In genomic region chr9:63258768-63259167, GRCm38 (mm10) we compare ENCODE assay signal across 12 mouse cellular contexts.
DNase-seq lines count a peak whose midpoint lies in the region; ATAC-seq and TF ChIP-seq lines count a peak whose summit lies in the region.
"Had no signal": no experiment of that assay in that cellular context is flagged by ENCODE, and none has a peak within 500 bp of the region (broad histone marks: within the 10 kb centered on the region; RNA-seq: fewer than 3 reads in every experiment).

No protein-coding gene starts in this region.

- H3K9me3 ChIP-seq in embryonic facial prominence, embryonic 14.5 days (ENCODE audit: control insufficient read depth, low read length), result no peaks in the 10 kb centered on the region
- H3K9me3 ChIP-seq in embryonic facial prominence, embryonic 10.5 days, result no peaks in the 10 kb centered on the region
- H3K9me3 ChIP-seq: embryonic facial prominence, embryonic 15.5 days; intestine, embryonic 15.5 days; limb, embryonic 12.5 days; neural tube, embryonic 12.5 days had no signal

- 31% methylated on average over 3 of the region's 3 CpGs for WGBS in embryonic facial prominence, embryonic 14.5 days
- WGBS in embryonic facial prominence, embryonic 10.5 days, result 81% methylated on average over 3 of the region's 3 CpGs

- no peak for TF ChIP-seq CTCF in left cerebral cortex, adult 2 months (IDR thresholded peaks at IDR 0.05)

- no peak overlapping the region for H3K9ac ChIP-seq in embryonic facial prominence, embryonic 14.5 days (ENCODE audit: low read depth, low read length)
- H3K9ac ChIP-seq: embryonic facial prominence, embryonic 15.5 days; intestine, embryonic 15.5 days; limb, embryonic 12.5 days; neural tube, embryonic 12.5 days had no signal

- H3K27me3 ChIP-seq in embryonic facial prominence, embryonic 14.5 days (replicated peaks; ENCODE audit: control insufficient read depth, insufficient read depth, low read length), result no peaks in the 10 kb centered on the region
- no peaks in the 10 kb centered on the region for H3K27me3 ChIP-seq in embryonic facial prominence, embryonic 10.5 days (replicated peaks; ENCODE audit: low read depth, poor library complexity, severe bottlenecking)
- H3K27me3 ChIP-seq: embryonic facial prominence, embryonic 15.5 days; intestine, embryonic 15.5 days; limb, embryonic 12.5 days; neural tube, embryonic 12.5 days had no signal

- H3K4me3 ChIP-seq in embryonic facial prominence, embryonic 14.5 days (ENCODE audit: low read depth, low read length), result no peak overlapping the region
- H3K4me3 ChIP-seq in embryonic facial prominence, embryonic 10.5 days, result no peak overlapping the region
- H3K4me3 ChIP-seq in left cerebral cortex, adult 2 months, result no peak overlapping the region
- H3K4me3 ChIP-seq: embryonic facial prominence, embryonic 15.5 days; intestine, embryonic 15.5 days; limb, embryonic 12.5 days; neural tube, embryonic 12.5 days had no signal

- H3K4me1 ChIP-seq in embryonic facial prominence, embryonic 14.5 days (ENCODE audit: control insufficient read depth, insufficient read depth, low read length), result peaks cover 17% of the 10 kb centered on the region; the same call in 1 of the 2 replicates
- H3K4me1 ChIP-seq in embryonic facial prominence, embryonic 10.5 days, result peaks cover 6% of the 10 kb centered on the region
- H3K4me1 ChIP-seq: intestine, embryonic 15.5 days; limb, embryonic 12.5 days had no signal

- intact Hi-C loops in left cerebral cortex, adult 2 months (cut with DNase I), result no loop called here

- DNase-seq in embryonic facial prominence, embryonic 14.5 days (ENCODE audit: low spot score), result peak; percentile 79
- DNase-seq in embryonic facial prominence, embryonic 10.5 days (ENCODE audit: low spot score), result no peak
- DNase-seq in left cerebral cortex, adult 18-20 months (ENCODE audit: low spot score in 2 of 2), result peak; percentile 24 to 29
- DNase-seq in left cerebral cortex, adult 2 months (ENCODE audit: extremely low spot score in 1 of 2, low spot score in 2 of 2), result no peak
- DNase-seq in cerebellum, adult 18-20 months, result peak; percentile 62 to 68
- peak; percentile 25 for DNase-seq in heart, postnatal 4 days
- DNase-seq in thymus, postnatal 36 days, result no peak
- DNase-seq in urinary bladder, adult 18-20 months (ENCODE audit: low spot score in 2 of 2), result no peak

- no peak overlapping the region for H3K27ac ChIP-seq in embryonic facial prominence, embryonic 14.5 days (replicated peaks; ENCODE audit: low read depth, low read length)
- no peak overlapping the region for H3K27ac ChIP-seq in embryonic facial prominence, embryonic 10.5 days (replicated peaks)
- no peak overlapping the region for H3K27ac ChIP-seq in left cerebral cortex, adult 2 months
- H3K27ac ChIP-seq: intestine, embryonic 15.5 days; limb, embryonic 12.5 days; neural tube, embryonic 12.5 days had no signal

- H3K4me2 ChIP-seq in embryonic facial prominence, embryonic 14.5 days (ENCODE audit: low read depth, low read length), result no peak overlapping the region
- H3K4me2 ChIP-seq: embryonic facial prominence, embryonic 15.5 days; intestine, embryonic 15.5 days; limb, embryonic 12.5 days; neural tube, embryonic 12.5 days had no signal

- peaks cover 30% of the 10 kb centered on the region for H3K36me3 ChIP-seq in embryonic facial prominence, embryonic 14.5 days (ENCODE audit: control insufficient read depth, insufficient read depth, low read length)
- peaks cover 44% of the 10 kb centered on the region for H3K36me3 ChIP-seq in embryonic facial prominence, embryonic 10.5 days (replicated peaks)

- peak; percentile 53; the same call in 1 of the 2 replicates for ATAC-seq in embryonic facial prominence, embryonic 14.5 days (ENCODE audit: low read depth)
- ATAC-seq: intestine, embryonic 15.5 days had no signal

Comparison
In these comparisons a context has a peak if more than half of its experiments do, and no peak if none do; other contexts are left out.
1. DNase-seq: peak in embryonic facial prominence, embryonic 14.5 days (single experiment), left cerebral cortex, adult 18-20 months (2 of 2), cerebellum, adult 18-20 months (2 of 2) and heart, postnatal 4 days (single experiment); none in embryonic facial prominence, embryonic 10.5 days (single experiment), left cerebral cortex, adult 2 months (0 of 2), thymus, postnatal 36 days (0 of 2) and urinary bladder, adult 18-20 months (0 of 2).